Comparison of ENCODE assay signal across 8 mouse cellular contexts in the genomic region with DNA sequence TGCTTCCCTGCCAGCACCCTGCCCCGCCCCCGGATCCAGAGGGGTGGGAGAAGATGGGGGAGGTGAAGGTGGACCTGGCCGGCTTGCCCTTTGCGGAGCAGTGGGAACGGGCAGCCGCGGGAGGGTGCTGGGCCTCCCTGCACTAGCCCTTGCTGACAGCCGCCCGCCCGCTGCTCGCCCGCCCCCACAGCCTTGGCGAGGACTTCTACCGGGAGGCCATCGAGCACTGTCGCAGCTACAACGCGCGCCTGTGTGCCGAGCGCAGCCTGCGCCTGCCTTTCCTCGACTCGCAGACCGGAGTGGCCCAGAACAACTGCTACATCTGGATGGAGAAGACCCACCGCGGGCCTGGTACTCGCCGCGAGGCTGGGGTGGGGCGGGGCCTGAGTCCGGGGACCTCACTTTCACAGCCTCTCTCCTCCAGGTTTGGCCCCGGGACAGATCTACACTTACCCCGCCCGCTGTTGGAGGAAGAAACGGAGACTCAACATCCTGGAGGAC. TPM values are rescaled to one million over a fixed set of nuclear protein-coding genes. Genes with fewer than 3 reads are reported as not detected.
DNase-seq lines count a peak whose midpoint lies in the region; ATAC-seq and TF ChIP-seq lines count a peak whose summit lies in the region.

No protein-coding gene starts in this region.

- H3K9me3 ChIP-seq in forebrain, postnatal 0 days (ENCODE audit: low read length): no peaks in the 10 kb centered on the region
- no peaks in the 10 kb centered on the region for H3K9me3 ChIP-seq in intestine, postnatal 0 days (ENCODE audit: control insufficient read depth)
- no peaks in the 10 kb centered on the region for H3K9me3 ChIP-seq in midbrain, embryonic 10.5 days (replicated peaks)

- no peak overlapping the region for H3K27ac ChIP-seq in brown adipose tissue, adult 24 weeks (replicated peaks; ENCODE audit: low read depth, low read length)
- peak overlapping the region; percentile 64 for H3K27ac ChIP-seq in forebrain, postnatal 0 days (ENCODE audit: low read depth, low read length)
- no peak overlapping the region for H3K27ac ChIP-seq in intestine, postnatal 0 days (ENCODE audit: low read depth, low read length)
- peak overlapping the region; percentile 78 for H3K27ac ChIP-seq in midbrain, embryonic 10.5 days (replicated peaks)
- peak overlapping the region; percentile 37; the same call in 1 of the 2 replicates for H3K27ac ChIP-seq in testis, adult 2 months (ENCODE audit: control insufficient read depth, insufficient read depth, low read depth, low read length)

- TF ChIP-seq CTCF in forebrain, postnatal 0 days (IDR thresholded peaks at IDR 0.05; ENCODE audit: low read depth): no peak
- peak; percentile 18; the same call in 1 of the 2 replicates for TF ChIP-seq CTCF in intestine, postnatal 0 days (IDR thresholded peaks at IDR 0.05; ENCODE audit: low read depth)
- TF ChIP-seq CTCF in testis, adult 2 months (IDR thresholded peaks at IDR 0.05; ENCODE audit: control insufficient read depth, insufficient read depth, insufficient replicate concordance, low read depth, low read length): no peak

- peak overlapping the region; percentile 78 for H3K9ac ChIP-seq in forebrain, postnatal 0 days
- H3K9ac ChIP-seq in intestine, postnatal 0 days (ENCODE audit: low read depth, low read length): peak overlapping the region; percentile 38

- no peak for ATAC-seq in forebrain, postnatal 0 days
- ATAC-seq in intestine, postnatal 0 days: peak; percentile 4; the same call in 1 of the 2 replicates

- no peaks in the 10 kb centered on the region for H3K27me3 ChIP-seq in forebrain, postnatal 0 days (ENCODE audit: insufficient read depth, low read length)
- peaks cover 27% of the 10 kb centered on the region for H3K27me3 ChIP-seq in intestine, postnatal 0 days (replicated peaks; ENCODE audit: control insufficient read depth, insufficient read depth, low read length)
- H3K27me3 ChIP-seq in midbrain, embryonic 10.5 days (ENCODE audit: low read depth, poor library complexity, severe bottlenecking): peaks cover 54% of the 10 kb centered on the region
- H3K27me3 ChIP-seq in testis, adult 2 months (ENCODE audit: control insufficient read depth, insufficient read depth, low read length): no peaks in the 10 kb centered on the region; the same call in 1 of the 2 replicates

- under 1% methylated on average over 36 of the region's 36 CpGs for WGBS in forebrain, postnatal 0 days
- WGBS in intestine, postnatal 0 days: under 1% methylated on average over 35 of the region's 36 CpGs
- WGBS in midbrain, embryonic 10.5 days: 1% methylated on average over 36 of the region's 36 CpGs

- peak overlapping the region; percentile 43 for H3K4me3 ChIP-seq in brown adipose tissue, adult 24 weeks (ENCODE audit: insufficient read depth, low read depth, low read length)
- H3K4me3 ChIP-seq in forebrain, postnatal 0 days (ENCODE audit: low read depth, low read length): peak overlapping the region; percentile 79
- peak overlapping the region; percentile 44 for H3K4me3 ChIP-seq in intestine, postnatal 0 days (ENCODE audit: low read depth, low read length)
- H3K4me3 ChIP-seq in midbrain, embryonic 10.5 days: peak overlapping the region; percentile 82
- peak overlapping the region; percentile 69 for H3K4me3 ChIP-seq in testis, adult 2 months (ENCODE audit: control insufficient read depth, low read depth, low read length)

- peak; percentile 28; the same call in 1 of the 2 replicates for TF ChIP-seq POLR2A in testis, adult 2 months (IDR thresholded peaks at IDR 0.05; ENCODE audit: control insufficient read depth, low read depth, low read length)

- peak; percentile 47 to 48 for DNase-seq in lung, adult 18-20 months
- DNase-seq in lung, postnatal 4 days: no peak
- no peak for DNase-seq in forebrain, postnatal 0 days
- DNase-seq in midbrain, embryonic 10.5 days (ENCODE audit: low spot score): peak; percentile 60
- no peak for DNase-seq in layer of hippocampus, postnatal 14 days (ENCODE audit: low spot score in 2 of 2)

- H3K4me1 ChIP-seq in brown adipose tissue, adult 24 weeks (ENCODE audit: control insufficient read depth, insufficient read depth, insufficient read length, low read length): peaks cover 6% of the 10 kb centered on the region
- peaks cover 39% of the 10 kb centered on the region for H3K4me1 ChIP-seq in forebrain, postnatal 0 days (ENCODE audit: insufficient read depth)
- H3K4me1 ChIP-seq in intestine, postnatal 0 days (replicated peaks; ENCODE audit: control insufficient read depth, insufficient read depth, low read length): no peaks in the 10 kb centered on the region; the same call in 1 of the 2 replicates
- peaks cover 94% of the 10 kb centered on the region for H3K4me1 ChIP-seq in midbrain, embryonic 10.5 days
- peaks cover 35% of the 10 kb centered on the region for H3K4me1 ChIP-seq in testis, adult 2 months (ENCODE audit: control insufficient read depth, insufficient read depth, low read length)

- peak overlapping the region; percentile 95 for H3K4me2 ChIP-seq in forebrain, postnatal 0 days (ENCODE audit: low read depth)
- H3K4me2 ChIP-seq in intestine, postnatal 0 days (replicated peaks; ENCODE audit: low read depth): peak overlapping the region; percentile 83

- H3K36me3 ChIP-seq in forebrain, postnatal 0 days (ENCODE audit: insufficient read depth): peaks cover 19% of the 10 kb centered on the region
- H3K36me3 ChIP-seq in intestine, postnatal 0 days (ENCODE audit: control insufficient read depth, insufficient read depth): no peaks in the 10 kb centered on the region
- peaks cover 39% of the 10 kb centered on the region for H3K36me3 ChIP-seq in midbrain, embryonic 10.5 days
- no peaks in the 10 kb centered on the region for H3K36me3 ChIP-seq in testis, adult 2 months (ENCODE audit: control insufficient read depth, insufficient read depth, low read length)

RNA-seq across cellular contexts. Expression of gene Dpf1, which starts 5.5 kb away (rescaled TPM):
- not detected in 2 replicates for polyA plus RNA-seq in brown adipose tissue, adult 24 weeks (2012; ENCODE audit: insufficient read depth, insufficient read length, missing spikeins)
- total RNA-seq in forebrain, postnatal 0 days (2014; rRNA removed): 246 and 291 TPM in 2 replicates
- 243 and 248 TPM in 2 replicates for polyA plus RNA-seq in forebrain, postnatal 0 days (2015; fragmentation: Nextera tagmentation; extraction: Ambion mirVana)
- polyA plus RNA-seq in intestine, postnatal 0 days (2015; fragmentation: Nextera tagmentation; extraction: Ambion mirVana): 1.7 TPM in 2 replicates
- polyA plus RNA-seq in midbrain, embryonic 10.5 days (2016; fragmentation: Nextera tagmentation; extraction: Ambion mirVana): 38.8 and 55.4 TPM in 2 replicates
- polyA plus RNA-seq in testis, adult 2 months (2012; rRNA removed): 8.0 and 8.6 TPM in 2 replicates
- total RNA-seq in layer of hippocampus, postnatal 14 days (2021): 100 to 1,000 TPM in 1 of 2 experiments, 10 to 100 TPM in 1; 96.1 to 111 TPM

RNA-seq across cellular contexts. Expression of gene Ppp1r14a, which starts 20.2 kb away (rescaled TPM):
- 4.6 and 7.2 TPM in 2 replicates for polyA plus RNA-seq in brown adipose tissue, adult 24 weeks (2012; ENCODE audit: insufficient read depth, insufficient read length, missing spikeins)
- 1.5 and 2.0 TPM in 2 replicates for total RNA-seq in forebrain, postnatal 0 days (2014; rRNA removed)
- 2.3 and 2.8 TPM in 2 replicates for polyA plus RNA-seq in forebrain, postnatal 0 days (2015; fragmentation: Nextera tagmentation; extraction: Ambion mirVana)
- polyA plus RNA-seq in intestine, postnatal 0 days (2015; fragmentation: Nextera tagmentation; extraction: Ambion mirVana): 35.2 and 37.0 TPM in 2 replicates
- 21.9 and 22.2 TPM in 2 replicates for polyA plus RNA-seq in midbrain, embryonic 10.5 days (2016; fragmentation: Nextera tagmentation; extraction: Ambion mirVana)
- 11.3 and 11.9 TPM in 2 replicates for polyA plus RNA-seq in testis, adult 2 months (2012; rRNA removed)
- total RNA-seq in layer of hippocampus, postnatal 14 days (2021): 10 to 100 TPM; 10.8 to 11.0 TPM

RNA-seq across cellular contexts. Expression of gene Spint2, which starts 27.6 kb away (rescaled TPM):
- polyA plus RNA-seq in brown adipose tissue, adult 24 weeks (2012; ENCODE audit: insufficient read depth, insufficient read length, missing spikeins): 3.9 and 5.6 TPM in 2 replicates
- total RNA-seq in forebrain, postnatal 0 days (2014; rRNA removed): 32.3 and 36.7 TPM in 2 replicates
- 94.6 and 127 TPM in 2 replicates for polyA plus RNA-seq in forebrain, postnatal 0 days (2015; fragmentation: Nextera tagmentation; extraction: Ambion mirVana)
- 685 and 722 TPM in 2 replicates for polyA plus RNA-seq in intestine, postnatal 0 days (2015; fragmentation: Nextera tagmentation; extraction: Ambion mirVana)
- polyA plus RNA-seq in midbrain, embryonic 10.5 days (2016; fragmentation: Nextera tagmentation; extraction: Ambion mirVana): 20.5 and 20.8 TPM in 2 replicates
- 146 and 160 TPM in 2 replicates for polyA plus RNA-seq in testis, adult 2 months (2012; rRNA removed)
- total RNA-seq in layer of hippocampus, postnatal 14 days (2021): 10 to 100 TPM; 16.0 to 27.0 TPM

Comparison
In these comparisons a context has a peak if more than half of its experiments do, and no peak if none do; other contexts are left out.
1. DNase-seq: peak in lung, adult 18-20 months (2 of 2) and midbrain, embryonic 10.5 days (single experiment); none in lung, postnatal 4 days (0 of 2), forebrain, postnatal 0 days (single experiment) and layer of hippocampus, postnatal 14 days (0 of 2).
2. H3K27ac ChIP-seq: peak in forebrain, postnatal 0 days (single experiment), midbrain, embryonic 10.5 days (single experiment) and testis, adult 2 months (single experiment); none in brown adipose tissue, adult 24 weeks (single experiment) and intestine, postnatal 0 days (single experiment).
3. Peak in every context shown above with its lines, with median percentiles within 50 percentile points of each other: H3K4me3 ChIP-seq.